Mouse (Mus musculus) neural tube, embryonic 15.5 days (tissue): ENCODE results near the gene G6pc. TPM values are rescaled to one million over a fixed set of nuclear protein-coding genes. Genes with fewer than 3 reads are reported as not detected.
"Not testable (repeated sequence)": the region's sequence is repeated elsewhere in the genome, so short reads cannot be mapped to it uniquely, and the experiment has no call there.

ENCODE experiments used
- ATAC-seq: fragments of 200-750 bp; cut with Nextera tagmentation; 2 replicates; pipeline ENCODE4 v1.8.0; 2017; ENCODE audit warnings: mild to moderate bottlenecking, moderate TSS enrichment, moderate library complexity; ENCODE audit not compliant: low FRiP score
- H3K27ac ChIP-seq: fragments of 300-500 bp; sonication (generic); replicated peaks from 2 replicates; pipeline ENCODE4 v1.5.1; 2015; ENCODE audit warnings: mild to moderate bottlenecking, inconsistent platforms
- H3K27me3 ChIP-seq: fragments of 300-500 bp; sonication (generic); replicated peaks from 2 replicates; pipeline ENCODE4 v1.6.1; 2015; ENCODE audit warnings: inconsistent platforms
- H3K36me3 ChIP-seq: fragments of 300-500 bp; sonication (generic); 2 replicates; pipeline ENCODE4 v1.6.1; 2015; ENCODE audit warnings: inconsistent platforms
- H3K4me1 ChIP-seq: fragments of 300-500 bp; sonication (generic); 2 replicates; pipeline ENCODE4 v1.6.1; 2015; ENCODE audit warnings: inconsistent platforms
- H3K4me2 ChIP-seq: fragments of 300-500 bp; sonication (generic); 2 replicates; pipeline ENCODE4 v1.6.1; 2015; ENCODE audit warnings: inconsistent platforms, mild to moderate bottlenecking, moderate library complexity
- H3K4me3 ChIP-seq: fragments of 300-500 bp; sonication (generic); replicated peaks from 2 replicates; pipeline ENCODE4 v1.5.1; 2015; ENCODE audit warnings: mild to moderate bottlenecking, inconsistent platforms
- H3K9ac ChIP-seq: fragments of 300-500 bp; sonication (generic); replicated peaks from 2 replicates; pipeline ENCODE4 v1.6.1; 2015; ENCODE audit warnings: mild to moderate bottlenecking, inconsistent platforms
- H3K9me3 ChIP-seq: fragments of 300-500 bp; sonication (generic); replicated peaks from 2 replicates; pipeline ENCODE4 v1.6.1; 2016; ENCODE audit warnings: inconsistent platforms
- WGBS: fragments of 180-500 bp; shearing (Covaris S2); methylation state at CpG from one replicate; pipeline ENCODE4 v1.1.7; 2015; ENCODE audit warnings: mixed read lengths; 5-methylcytosine and 5-hydroxymethylcytosine counted together
- polyA plus RNA-seq: library from polyadenylated mRNA; unstranded; fragments of >200 nt; fragmentation: Nextera tagmentation; extraction: Ambion mirVana; gene quantifications from 2 replicates; pipeline ENCODE4 v1.2.1, GENCODE M21; 2015

The G6pc gene
- polyA plus RNA-seq, 1 experiment from 2014 or later: not detected

GRCm38 (mm10) chr11:101359776-101360175 lies 7.6 kb upstream of the G6pc start:
- Histone ChIP-seq H3K4me1 (no peaks in the 10 kb centered on the region), H3K27me3 (no peaks in the 10 kb centered on the region), H3K27ac (no peak overlapping the region), H3K4me2 (no peak overlapping the region), H3K9ac (no peak overlapping the region), H3K36me3 (no peaks in the 10 kb centered on the region), H3K4me3 (no peak overlapping the region), H3K9me3 (no peaks in the 10 kb centered on the region)
- 76% methylated on average over 9 of the region's 9 CpGs for WGBS
- no peak for ATAC-seq

DNA sequence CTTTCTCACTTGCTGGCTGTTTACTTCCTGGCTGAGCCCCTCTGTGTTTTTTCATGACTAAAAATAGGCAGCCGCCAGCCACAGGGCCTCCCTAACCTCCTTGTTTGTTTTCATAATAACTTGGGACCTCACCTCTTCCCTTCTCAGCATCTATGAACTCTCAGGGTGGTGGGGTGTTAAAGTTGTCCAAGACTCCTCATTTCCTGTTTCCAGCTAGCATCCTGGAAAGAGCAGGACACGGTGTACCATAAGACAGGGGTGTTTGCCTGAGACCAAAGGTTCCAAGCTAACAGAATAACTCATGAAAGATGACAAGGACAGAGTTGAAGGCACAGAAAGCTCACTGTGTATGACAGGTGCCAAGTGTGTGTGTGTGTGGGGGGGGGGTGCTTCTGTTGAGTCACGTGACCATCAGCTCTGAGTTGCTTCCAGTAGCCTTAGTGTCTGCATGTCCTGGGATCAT lies 6.7 kb upstream of the G6pc start:
- Histone ChIP-seq H3K27ac (no peak overlapping the region), H3K4me3 (no peak overlapping the region), H3K9me3 (no peaks in the 10 kb centered on the region), H3K4me1 (no peaks in the 10 kb centered on the region), H3K36me3 (no peaks in the 10 kb centered on the region), H3K4me2 (no peak overlapping the region), H3K9ac (no peak overlapping the region), H3K27me3 (no peaks in the 10 kb centered on the region)
- 75% methylated on average over 3 of the region's 3 CpGs for WGBS
- no peak for ATAC-seq

DNA sequence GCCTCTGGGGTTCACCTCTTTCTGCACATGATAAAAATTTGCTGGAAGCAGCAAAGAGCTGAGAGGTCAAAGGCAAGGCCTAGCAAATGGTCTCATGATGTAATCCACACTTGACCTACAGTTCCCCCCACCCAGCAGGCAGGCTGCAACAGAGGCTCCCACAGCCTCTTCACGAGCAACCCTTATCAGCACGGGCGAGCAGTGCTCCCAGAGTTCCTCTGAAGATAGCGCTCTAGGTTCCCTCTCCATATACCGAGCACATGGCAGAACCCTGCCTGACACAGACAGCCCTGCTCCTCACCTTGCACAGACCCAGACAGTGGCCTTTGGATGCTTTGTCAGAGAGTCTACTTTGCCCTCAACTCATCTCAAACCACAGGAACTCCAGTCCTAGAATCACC lies 2.8 kb upstream of the G6pc start:
- Histone ChIP-seq H3K9me3 (no peaks in the 10 kb centered on the region), H3K4me2 (no peak overlapping the region), H3K36me3 (no peaks in the 10 kb centered on the region), H3K4me3 (no peak overlapping the region), H3K4me1 (no peaks in the 10 kb centered on the region), H3K9ac (no peak overlapping the region), H3K27me3 (no peaks in the 10 kb centered on the region), H3K27ac (no peak overlapping the region)
- no peak for ATAC-seq
- 83% methylated on average over 5 of the region's 5 CpGs for WGBS

- no peak overlapping the region for H3K27ac ChIP-seq
- WGBS: 86% methylated on average over 5 of the region's 5 CpGs
- H3K4me1 ChIP-seq: no peaks in the 10 kb centered on the region
- no peaks in the 10 kb centered on the region for H3K27me3 ChIP-seq
- no peak overlapping the region for H3K4me3 ChIP-seq
- H3K36me3 ChIP-seq: no peaks in the 10 kb centered on the region
- H3K9ac ChIP-seq: no peak overlapping the region
- no peak overlapping the region for H3K4me2 ChIP-seq
- ATAC-seq: no peak
- H3K9me3 ChIP-seq: no peaks in the 10 kb centered on the region
Observed at GRCm38 (mm10) chr11:101370141-101370540, 2.8 kb downstream of the G6pc start.

GRCm38 (mm10) chr11:101374421-101374938 lies 7.1 kb downstream of the G6pc start:
- H3K9ac ChIP-seq: no peak overlapping the region
- no peak overlapping the region for H3K4me2 ChIP-seq
- ATAC-seq: no peak
- 69% methylated on average over 7 of the region's 7 CpGs for WGBS
- H3K9me3 ChIP-seq: no peaks in the 10 kb centered on the region
- H3K4me1 ChIP-seq: no peaks in the 10 kb centered on the region
- no peak overlapping the region for H3K27ac ChIP-seq
- H3K4me3 ChIP-seq: no peak overlapping the region
- no peaks in the 10 kb centered on the region for H3K36me3 ChIP-seq
- no peaks in the 10 kb centered on the region for H3K27me3 ChIP-seq

GRCm38 (mm10) chr11:101378196-101378595 lies 10.8 kb downstream of the G6pc start:
- ATAC-seq, H3K4me2 ChIP-seq, H3K9ac ChIP-seq, H3K4me3 ChIP-seq, H3K9me3 ChIP-seq, H3K4me1 ChIP-seq, H3K36me3 ChIP-seq, H3K27ac ChIP-seq, H3K27me3 ChIP-seq: not testable (repeated sequence)
- WGBS: 93% methylated on average over 8 of the region's 8 CpGs

DNA sequence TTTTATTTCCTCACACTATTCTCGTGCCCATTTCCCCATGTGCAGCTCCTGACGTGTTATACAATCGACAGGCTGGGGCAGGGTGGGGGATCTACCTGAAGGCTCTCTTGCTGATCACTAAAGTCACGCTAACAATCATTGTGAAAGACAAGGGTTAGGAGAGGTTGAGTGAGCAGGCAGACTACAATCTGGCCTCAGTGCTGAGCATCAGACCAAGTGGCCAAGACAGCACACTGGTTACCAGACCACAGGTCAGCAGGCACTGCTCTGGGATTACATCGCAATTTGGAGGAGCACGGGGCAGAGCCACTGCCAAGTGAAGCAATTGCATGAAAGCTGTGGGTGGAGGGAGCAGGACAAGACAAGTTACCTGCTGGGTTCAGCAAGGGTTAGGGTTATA lies 11.6 kb downstream of the G6pc start:
- no peaks in the 10 kb centered on the region for H3K27me3 ChIP-seq

GRCm38 (mm10) chr11:101381817-101382216 lies 14.5 kb downstream of the G6pc start:
- Histone ChIP-seq H3K36me3 (no peaks in the 10 kb centered on the region), H3K9me3 (no peaks in the 10 kb centered on the region), H3K4me1 (no peaks in the 10 kb centered on the region), H3K27ac (no peak overlapping the region), H3K9ac (no peak overlapping the region), H3K27me3 (no peaks in the 10 kb centered on the region), H3K4me3 (no peak overlapping the region), H3K4me2 (no peak overlapping the region)
- no peak for ATAC-seq
- 23% methylated on average over 4 of the region's 4 CpGs for WGBS

More for the DNA sequence above, 11.6 kb downstream of the G6pc start:
- H3K4me2 ChIP-seq: no peak overlapping the region
- no peaks in the 10 kb centered on the region for H3K9me3 ChIP-seq
- no peaks in the 10 kb centered on the region for H3K36me3 ChIP-seq
- H3K27ac ChIP-seq: no peak overlapping the region
- 85% methylated on average over 6 of the region's 6 CpGs for WGBS
- no peak overlapping the region for H3K4me3 ChIP-seq
- no peaks in the 10 kb centered on the region for H3K4me1 ChIP-seq
- ATAC-seq: no peak
- no peak overlapping the region for H3K9ac ChIP-seq

DNA sequence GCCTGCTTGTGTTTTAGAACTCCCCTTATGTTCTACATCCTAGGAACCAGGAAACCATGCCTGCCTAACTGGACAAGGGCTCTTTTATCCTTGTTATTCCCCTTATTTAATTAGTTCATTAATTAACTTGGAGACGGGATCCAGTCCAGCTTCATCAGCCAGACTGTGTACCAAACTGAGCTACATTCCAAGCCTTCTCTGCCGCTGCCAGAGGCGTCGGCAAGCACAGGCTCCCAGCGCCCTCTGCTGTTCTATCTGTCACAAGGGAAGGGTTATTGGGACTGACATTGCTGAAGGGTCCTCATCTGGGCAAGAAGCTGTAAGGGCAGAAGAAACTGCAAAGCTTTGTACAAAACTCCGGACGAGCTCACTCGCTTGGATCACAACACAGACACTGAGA lies 27.7 kb downstream of the G6pc start:
- Histone ChIP-seq H3K4me3 (no peak overlapping the region), H3K27me3 (no peaks in the 10 kb centered on the region), H3K4me1 (peaks cover 2% of the 10 kb centered on the region; the same call in 1 of the 2 replicates), H3K27ac (no peak overlapping the region), H3K9me3 (no peaks in the 10 kb centered on the region), H3K4me2 (no peak overlapping the region), H3K9ac (no peak overlapping the region), H3K36me3 (no peaks in the 10 kb centered on the region)
- 9% methylated on average over 8 of the region's 8 CpGs for WGBS
- ATAC-seq: no peak

DNA sequence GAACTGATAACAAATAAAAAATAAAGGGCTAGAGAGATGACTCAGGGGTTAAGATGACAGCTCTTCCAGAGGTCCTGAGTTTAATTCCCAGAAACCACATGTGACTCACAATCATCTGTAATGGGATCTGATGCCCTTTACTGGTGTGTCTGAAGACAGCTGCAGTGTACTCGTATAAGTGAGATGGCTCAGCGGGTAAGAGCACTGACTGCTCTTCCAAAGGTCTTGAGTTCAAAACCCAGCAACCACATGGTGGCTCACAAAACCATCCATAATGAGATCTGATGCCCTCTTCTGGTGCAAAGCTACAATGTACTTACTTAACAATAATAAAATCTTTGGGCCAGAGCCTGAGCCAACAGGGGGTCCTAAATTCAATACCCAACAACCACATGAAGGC lies 47.9 kb downstream of the G6pc start:
- Histone ChIP-seq H3K36me3 (peaks cover 29% of the 10 kb centered on the region), H3K4me1 (peaks cover 12% of the 10 kb centered on the region), H3K9me3 (no peaks in the 10 kb centered on the region), H3K27me3 (no peaks in the 10 kb centered on the region), H3K9ac (no peak overlapping the region), H3K4me3 (no peak overlapping the region), H3K27ac (no peak overlapping the region), H3K4me2 (no peak overlapping the region)
- WGBS: 84% methylated on average over 2 of the region's 2 CpGs
- ATAC-seq: no peak

- WGBS: 1% methylated on average over 11 of the region's 11 CpGs
- H3K9ac ChIP-seq: peak overlapping the region; percentile 85
- peaks cover 12% of the 10 kb centered on the region for H3K4me1 ChIP-seq
- no peaks in the 10 kb centered on the region for H3K27me3 ChIP-seq
- H3K9me3 ChIP-seq: no peaks in the 10 kb centered on the region
- H3K4me2 ChIP-seq: peak overlapping the region; percentile 66
- peak overlapping the region; percentile 86 for H3K4me3 ChIP-seq
- peak overlapping the region; percentile 87 for H3K27ac ChIP-seq
- no peak; the same call in none of the 2 replicates for ATAC-seq
- H3K36me3 ChIP-seq: peaks cover 16% of the 10 kb centered on the region
Observed at GRCm38 (mm10) chr11:101416433-101417100, 49.2 kb downstream of the G6pc start.

GRCm38 (mm10) chr11:101417101-101417855 lies 49.9 kb downstream of the G6pc start, which contains the start of gene Aarsd1:
Aarsd1 (minus strand) TSS chr11:101417615.
- peak within 1 kb of the TSS; percentile 66 for H3K4me2 ChIP-seq
- WGBS: under 1% methylated on average over 45 of the region's 45 CpGs
- H3K27ac ChIP-seq: peak within 1 kb of the TSS; percentile 87

More at GRCm38 (mm10) chr11:101417101-101417855, 49.9 kb downstream of the G6pc start, which contains the start of gene Aarsd1:
- peak; percentile 86 for ATAC-seq
- Histone ChIP-seq H3K27me3 (no peaks in the 10 kb centered on the region), H3K9me3 (no peaks in the 10 kb centered on the region), H3K4me1 (peaks cover 12% of the 10 kb centered on the region), H3K9ac (peak within 1 kb of the TSS; percentile 85), H3K4me3 (peak within 1 kb of the TSS; percentile 86), H3K36me3 (peaks cover 10% of the 10 kb centered on the region)
